Comparison of ENCODE assay signal across 11 mouse cellular contexts in the genomic region with DNA sequence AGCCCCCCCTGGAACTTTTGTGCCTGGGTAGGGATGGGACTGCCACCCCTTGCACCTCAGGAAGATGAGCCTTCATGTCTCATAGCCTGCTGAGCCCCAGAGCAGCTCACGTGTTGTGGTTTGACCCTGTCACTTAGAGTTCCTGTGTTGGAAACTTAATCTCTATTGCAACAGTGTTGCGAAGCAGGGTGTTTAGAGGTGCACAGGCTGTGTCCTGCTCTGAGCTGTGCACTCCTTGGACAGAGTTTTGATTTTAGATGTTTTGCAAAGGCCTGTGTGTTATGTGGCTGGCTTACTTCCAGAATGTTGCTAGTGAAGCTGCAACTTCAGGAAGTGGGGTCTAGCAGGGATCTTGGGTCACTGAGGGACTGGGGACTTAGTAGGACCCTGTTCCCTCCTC. TPM values are rescaled to one million over a fixed set of nuclear protein-coding genes. Genes with fewer than 3 reads are reported as not detected.
DNase-seq lines count a peak whose midpoint lies in the region; ATAC-seq and TF ChIP-seq lines count a peak whose summit lies in the region.
"Had no signal": no experiment of that assay in that cellular context is flagged by ENCODE, and none has a peak within 500 bp of the region (broad histone marks: within the 10 kb centered on the region; RNA-seq: fewer than 3 reads in every experiment).

No protein-coding gene starts in this region.

- H3K27me3 ChIP-seq in liver, postnatal 0 days (ENCODE audit: insufficient read depth, low read length): 0 out of 2 replicates have a peak, but pooled peaks cover 3% of the 10 kb centered on the region
- no peaks in the 10 kb centered on the region for H3K27me3 ChIP-seq in cerebellum, adult 2 months (ENCODE audit: control insufficient read depth, insufficient read depth, low read length)

- TF ChIP-seq EP300 in liver, postnatal 0 days (IDR thresholded peaks at IDR 0.05; ENCODE audit: low read depth): 0 out of 2 replicates have a peak, but pooled peaks have one; percentile 22

- H3K9ac ChIP-seq in liver, postnatal 0 days (replicated peaks): no peak overlapping the region
- H3K9ac ChIP-seq: liver, embryonic 13.5 days had no signal

- H3K4me2 ChIP-seq in liver, postnatal 0 days (ENCODE audit: low read depth, low read length): no peak overlapping the region
- H3K4me2 ChIP-seq: liver, embryonic 13.5 days had no signal

- peak; percentile 20; the same call in 1 of the 2 replicates for ATAC-seq in liver, postnatal 0 days
- ATAC-seq in megakaryocyte, adult 5-6 weeks (ENCODE audit: poor library complexity, severe bottlenecking): peak; percentile 59
- ATAC-seq: hindbrain, embryonic 16.5 days had no signal

- DNase-seq in liver, postnatal 0 days: peak; percentile 38
- DNase-seq in liver (no peak), NIH3T3 (ENCODE audit: low read depth) (peak; percentile 58)
- peak; percentile 50 to 53 for DNase-seq in thymus, postnatal 10 days (ENCODE audit: low spot score in 2 of 2)
- no peak for DNase-seq in left cerebral cortex, adult 8-10 months (ENCODE audit: low spot score in 2 of 2)
- DNase-seq in cerebellum, adult 8-10 months: no peak
- DNase-seq in cerebellum, adult 2 months: no peak
- DNase-seq: liver, embryonic 13.5 days; right cerebral cortex, postnatal 25 days had no signal

- no peak for TF ChIP-seq POLR2A in cerebellum, adult 2 months (IDR thresholded peaks at IDR 0.05; ENCODE audit: borderline replicate concordance, insufficient read depth, low read length)

- no peak for TF ChIP-seq CTCF in liver, postnatal 0 days (IDR thresholded peaks at IDR 0.05; ENCODE audit: low read depth)
- TF ChIP-seq CTCF in cerebellum, adult 2 months (IDR thresholded peaks at IDR 0.05; ENCODE audit: borderline replicate concordance, insufficient read depth, low read depth, low read length): no peak

- H3K4me1 ChIP-seq in liver, postnatal 0 days (ENCODE audit: insufficient read depth): peaks cover 35% of the 10 kb centered on the region
- peaks cover 6% of the 10 kb centered on the region for H3K4me1 ChIP-seq in cerebellum, adult 2 months (ENCODE audit: control insufficient read depth, insufficient read depth, low read length)

- WGBS in liver, postnatal 0 days (ENCODE audit: insufficient replicate concordance): 20% methylated on average over 2 of the region's 2 CpGs
- 92% methylated on average over 2 of the region's 2 CpGs for WGBS in cerebellum, adult 2 months

- H3K27ac ChIP-seq in liver, postnatal 0 days (ENCODE audit: low read depth): peak overlapping the region; percentile 55
- H3K27ac ChIP-seq in cerebellum, adult 2 months (ENCODE audit: insufficient read depth, low read length): no peak overlapping the region
- H3K27ac ChIP-seq: liver, embryonic 13.5 days had no signal

- no peak overlapping the region for H3K4me3 ChIP-seq in liver, postnatal 0 days (ENCODE audit: low read depth, low read length)
- H3K4me3 ChIP-seq in cerebellum, adult 2 months (replicated peaks; ENCODE audit: insufficient read depth, low read depth, low read length): no peak overlapping the region
- H3K4me3 ChIP-seq: liver, embryonic 13.5 days had no signal

- no peaks in the 10 kb centered on the region for H3K9me3 ChIP-seq in liver, postnatal 0 days (ENCODE audit: low read length)
- H3K9me3 ChIP-seq: liver, embryonic 13.5 days had no signal

- H3K36me3 ChIP-seq in liver, postnatal 0 days (replicated peaks; ENCODE audit: insufficient read depth, low read length): no peaks in the 10 kb centered on the region
- H3K36me3 ChIP-seq: liver, embryonic 13.5 days had no signal

RNA-seq across cellular contexts. Expression of gene Map4k4, which starts 4.1 kb away (rescaled TPM):
- 4.0 and 4.2 TPM in 2 replicates for polyA plus RNA-seq in liver, postnatal 0 days (2015; fragmentation: Nextera tagmentation; extraction: Ambion mirVana)
- 52.1 and 52.3 TPM in 2 replicates for total RNA-seq in megakaryocyte, adult 5-6 weeks (2015)
- 190 and 228 TPM in 2 replicates for total RNA-seq in megakaryocyte, adult 5-6 weeks (2017)
- 100 to 1,000 TPM; 101 to 109 (median 108) TPM for total RNA-seq in left cerebral cortex, adult 8-10 months (2022)
- polyA plus RNA-seq in cerebellum, adult 2 months (2012; rRNA removed): 166 and 168 TPM in 2 replicates

Comparison
In these comparisons a context has a peak if more than half of its experiments do, and no peak if none do; other contexts are left out.
1. DNase-seq: peak in liver, postnatal 0 days (single experiment), NIH3T3 (single experiment) and thymus, postnatal 10 days (2 of 2); none in liver (single experiment), left cerebral cortex, adult 8-10 months (0 of 2), cerebellum, adult 8-10 months (single experiment) and cerebellum, adult 2 months (0 of 2).